Mouse (Mus musculus) natural killer cell, adult 2 months (primary cell): Measurements from ENCODE around the gene Gnaq.
A peak's percentile ranks its signal among the peaks of the same experiment; 100 is the strongest.

Source experiments
- DNase-seq, 2 experiments: peaks; one replicate each; pipeline ENCODE4 v3.0.0; 2022; ENCODE audit warnings: low spot score in 2 of 2

The Gnaq gene

DNA sequence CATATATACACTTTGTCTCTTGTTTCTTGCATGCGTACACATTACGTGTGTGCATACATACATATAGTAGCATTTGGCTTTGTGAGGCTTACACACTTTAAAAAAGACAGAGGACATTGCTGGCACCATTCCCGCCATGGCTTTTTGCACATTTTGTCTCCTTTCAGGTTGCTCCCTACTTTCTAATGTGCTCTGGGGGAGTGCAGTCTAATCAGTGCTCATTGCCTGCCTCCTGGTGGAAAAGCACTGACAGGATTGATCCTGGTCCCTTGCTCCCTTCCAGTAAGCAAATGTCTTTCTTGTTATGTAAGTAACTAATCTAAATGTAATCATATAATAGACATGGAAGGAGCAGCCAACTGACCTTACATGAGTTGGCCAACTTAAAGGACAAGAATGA lies 65.5 kb downstream of the Gnaq start:
- DNase-seq: no peak

DNA sequence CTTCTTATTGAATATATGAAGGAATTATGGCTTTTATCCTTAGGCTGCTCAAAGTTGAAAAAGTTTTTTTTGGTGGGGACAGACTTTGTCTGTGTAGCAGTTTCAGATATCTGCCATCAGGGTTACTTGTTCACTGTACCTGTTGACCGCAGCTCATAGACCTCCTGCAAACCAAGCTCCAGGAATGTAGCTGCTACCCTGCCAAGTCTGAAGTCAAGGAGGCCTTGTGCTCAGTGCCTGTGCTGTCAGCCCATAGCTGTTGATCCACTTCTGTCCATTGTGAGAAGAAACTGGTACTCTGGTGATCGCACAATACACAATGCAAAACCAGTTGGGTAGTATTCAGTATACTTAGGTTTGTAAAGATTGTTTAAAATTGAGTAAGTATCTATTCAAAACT lies 68.7 kb downstream of the Gnaq start:
- DNase-seq: no peak

DNA sequence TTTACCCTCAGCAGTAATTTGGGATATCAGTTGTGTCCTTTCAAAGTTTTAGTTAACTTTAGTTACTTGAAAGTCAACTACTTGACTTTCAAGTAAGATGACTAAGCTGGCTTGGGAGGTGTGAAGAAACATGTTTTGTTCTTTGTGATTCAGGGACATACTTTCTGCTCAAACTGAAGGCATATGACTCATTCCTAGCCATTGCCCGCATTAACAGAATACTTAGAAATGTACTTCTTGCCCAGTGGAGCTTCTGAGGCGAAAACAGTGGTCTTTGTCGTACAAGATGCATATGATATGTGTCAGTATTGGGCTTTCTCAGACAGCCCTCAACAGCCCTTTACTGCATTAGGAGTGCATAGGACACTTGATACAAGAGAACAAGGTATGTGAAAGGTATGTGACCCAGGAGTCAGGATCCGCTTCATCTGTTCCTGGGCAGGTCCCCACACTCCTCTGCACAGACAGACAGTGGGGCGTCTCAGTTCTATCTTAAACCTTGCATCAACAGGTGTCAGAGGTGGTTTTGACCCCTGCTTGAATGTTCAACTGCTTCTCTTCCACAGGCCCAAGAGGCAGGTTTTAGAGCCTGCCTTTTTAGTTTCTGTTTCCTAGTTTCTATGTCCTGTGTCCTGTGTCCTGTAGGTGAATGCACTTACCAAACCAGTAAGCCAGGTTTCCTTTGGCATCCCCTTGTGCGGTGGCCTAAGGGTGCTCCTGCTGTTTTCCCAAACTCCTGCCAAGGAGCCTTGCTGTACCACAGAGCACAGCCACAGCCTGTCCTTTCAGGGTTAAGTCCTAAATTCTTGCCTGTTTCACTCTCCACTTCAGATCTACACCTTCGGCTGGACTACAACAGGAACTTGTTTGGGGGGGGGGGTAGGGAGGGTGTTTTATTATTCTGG lies 72.4 kb downstream of the Gnaq start:
- peak; percentile 14 to 56 for DNase-seq

DNA sequence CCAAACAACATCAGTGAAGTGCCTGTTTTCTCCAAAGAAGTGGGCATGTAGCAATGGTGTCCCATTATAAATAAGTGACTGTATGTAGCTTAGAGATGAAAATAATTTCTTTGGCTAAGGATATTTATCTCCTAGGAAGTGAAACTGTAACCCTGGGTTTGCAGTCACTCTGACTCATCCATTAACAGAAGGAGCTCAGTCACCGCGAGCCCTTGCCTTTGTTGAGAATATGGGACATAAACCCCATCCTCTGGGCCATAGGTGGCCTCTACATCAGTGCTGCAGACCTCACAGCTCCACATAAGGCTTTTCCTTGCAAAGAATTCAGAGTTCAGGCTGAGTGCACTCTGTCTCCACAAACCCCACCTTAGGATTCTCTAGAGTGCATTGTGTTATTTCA lies 77.0 kb downstream of the Gnaq start:
- no peak for DNase-seq

DNA sequence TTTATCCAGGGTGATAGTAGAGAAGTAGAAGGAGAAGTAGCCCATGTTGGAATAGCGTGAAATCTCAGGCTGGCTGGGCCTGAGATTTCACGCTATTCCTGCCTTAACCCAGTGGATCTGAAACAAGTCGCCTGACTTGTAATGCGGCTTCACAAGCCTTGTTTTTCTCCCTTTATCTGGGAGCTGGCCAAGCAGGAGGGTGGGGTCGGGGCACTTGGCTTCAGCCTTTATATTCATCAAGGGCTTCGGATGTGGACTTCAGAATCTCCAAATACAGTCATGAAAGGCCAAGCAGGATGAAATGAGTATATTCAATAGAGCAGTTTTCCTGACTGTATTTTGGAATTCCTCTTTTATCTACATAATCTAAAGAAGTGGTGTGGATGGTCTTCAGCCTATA lies 82.3 kb downstream of the Gnaq start:
- no peak for DNase-seq

DNA sequence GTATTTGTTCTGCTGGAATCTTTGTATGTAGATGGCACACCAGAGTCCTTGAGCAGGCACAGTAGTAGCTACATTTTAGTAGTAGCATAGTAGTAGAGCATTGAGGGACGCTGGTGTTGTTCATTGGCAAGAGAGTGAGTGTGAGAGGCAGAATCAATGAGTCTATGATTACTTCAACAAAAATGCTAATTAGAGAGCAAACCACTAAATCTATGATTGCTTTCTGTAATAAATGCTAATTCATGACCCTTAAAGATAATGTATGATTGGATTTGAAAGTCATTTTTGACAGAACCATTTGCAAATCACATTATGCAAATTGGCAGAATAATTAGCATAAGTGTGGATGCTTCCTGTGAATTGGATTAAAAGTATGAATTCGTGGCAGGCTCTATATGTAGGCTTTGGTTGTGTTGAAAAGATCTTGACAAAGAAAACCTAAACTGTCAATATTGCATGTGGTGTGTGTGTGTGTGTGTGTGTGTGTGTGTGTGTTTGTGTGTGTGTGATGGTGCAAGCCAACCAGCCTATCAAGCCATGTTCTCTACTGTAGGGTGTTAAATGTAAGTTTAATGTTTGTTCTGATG lies 82.9 kb downstream of the Gnaq start:
- no peak for DNase-seq

DNA sequence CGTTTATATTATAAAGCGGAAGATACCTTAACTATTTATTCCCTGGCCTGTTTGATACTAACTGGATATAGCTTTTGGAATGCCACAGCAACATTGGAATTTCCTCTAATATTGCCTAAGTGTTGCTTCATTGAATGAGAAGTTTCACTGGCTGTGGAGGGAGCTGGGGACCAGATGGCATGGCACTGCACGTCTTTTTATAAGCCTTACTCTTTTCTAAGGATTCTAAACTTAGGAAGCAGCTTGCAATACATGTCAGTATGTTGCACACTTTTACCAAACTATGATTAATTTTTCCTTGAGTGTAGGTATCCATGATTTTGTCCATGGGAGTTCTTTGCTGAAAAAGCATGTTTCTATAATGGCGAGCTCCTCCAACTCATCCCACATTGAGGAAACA lies 87.3 kb downstream of the Gnaq start:
- DNase-seq: no peak

DNA sequence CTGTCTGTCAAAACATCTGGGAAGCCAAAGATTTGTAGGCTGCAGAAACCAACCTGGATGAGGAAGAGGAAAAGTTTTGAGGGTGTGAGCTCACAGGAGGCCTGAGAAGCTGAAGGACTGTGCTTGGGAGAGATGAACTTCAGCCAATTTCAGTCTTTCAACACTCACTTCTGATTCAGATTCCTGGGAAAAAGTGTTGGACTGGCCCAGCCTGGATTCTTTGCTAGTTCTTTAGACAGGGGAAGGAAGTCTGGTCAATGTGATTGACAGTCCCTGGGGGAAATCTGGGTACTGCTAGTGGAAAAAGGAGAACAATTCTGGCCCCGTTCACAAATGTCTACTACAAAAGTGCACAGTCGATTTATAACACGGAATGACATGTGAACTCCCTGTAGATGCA lies 89.9 kb downstream of the Gnaq start:
- DNase-seq: no peak

DNA sequence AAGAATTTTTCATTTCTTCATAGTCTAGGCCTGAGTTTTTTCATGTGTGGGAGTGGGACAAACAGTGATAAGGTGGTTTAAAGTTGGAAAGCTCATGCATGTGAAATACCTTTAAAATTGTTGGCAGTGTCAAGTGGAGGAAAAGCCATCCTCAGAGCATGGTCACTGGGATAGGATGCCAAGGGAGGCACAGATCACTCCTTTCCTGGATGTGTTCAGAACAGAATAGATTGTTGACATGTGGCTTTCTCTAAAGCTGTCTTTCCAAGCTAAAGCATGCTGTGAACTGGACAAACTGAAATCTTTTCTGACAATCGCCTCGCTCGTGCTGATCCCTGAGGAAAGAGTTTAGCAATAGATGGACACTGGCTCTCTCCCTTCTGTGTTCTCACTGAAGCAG lies 90.5 kb downstream of the Gnaq start:
- no peak for DNase-seq

DNA sequence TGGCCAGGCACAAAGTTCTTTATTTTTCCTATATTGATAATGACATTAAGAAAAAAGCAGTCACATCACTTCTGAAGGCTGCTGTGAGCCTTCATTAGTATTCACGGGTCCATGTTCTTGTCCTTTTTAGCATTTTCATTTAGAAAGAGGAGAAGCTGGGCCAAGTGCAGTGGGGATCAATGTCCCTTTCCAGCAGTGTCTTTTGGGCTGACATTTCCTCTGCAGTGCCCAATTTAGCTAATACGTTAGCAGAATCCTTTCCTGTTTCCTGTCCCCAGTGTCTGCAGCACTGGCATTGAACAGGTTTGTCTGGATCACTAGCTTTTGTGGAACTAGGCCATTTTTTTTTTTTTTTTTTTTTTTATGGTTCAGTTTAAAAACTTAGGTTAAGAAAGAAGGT lies 92.2 kb downstream of the Gnaq start:
- no peak for DNase-seq

DNA sequence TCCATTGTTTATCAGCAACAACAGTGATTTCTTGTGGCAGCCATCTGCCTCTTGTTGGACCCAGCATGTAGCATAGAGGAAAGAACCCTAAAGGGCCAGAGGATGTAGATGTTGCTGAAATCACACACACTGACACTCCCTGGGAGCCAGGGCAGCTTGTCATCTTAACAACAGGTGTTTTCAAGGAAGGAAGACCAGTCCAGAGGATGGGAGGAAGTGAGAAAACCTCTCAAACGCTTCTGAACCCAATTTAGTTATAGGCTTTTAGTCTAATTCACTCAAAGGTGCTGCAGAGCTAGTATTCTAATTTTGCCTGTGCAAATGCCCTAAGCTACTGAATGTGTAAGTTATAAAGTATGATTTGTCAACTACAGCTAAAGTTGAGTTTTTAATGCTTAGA lies 99.0 kb downstream of the Gnaq start:
- DNase-seq: no peak

DNA sequence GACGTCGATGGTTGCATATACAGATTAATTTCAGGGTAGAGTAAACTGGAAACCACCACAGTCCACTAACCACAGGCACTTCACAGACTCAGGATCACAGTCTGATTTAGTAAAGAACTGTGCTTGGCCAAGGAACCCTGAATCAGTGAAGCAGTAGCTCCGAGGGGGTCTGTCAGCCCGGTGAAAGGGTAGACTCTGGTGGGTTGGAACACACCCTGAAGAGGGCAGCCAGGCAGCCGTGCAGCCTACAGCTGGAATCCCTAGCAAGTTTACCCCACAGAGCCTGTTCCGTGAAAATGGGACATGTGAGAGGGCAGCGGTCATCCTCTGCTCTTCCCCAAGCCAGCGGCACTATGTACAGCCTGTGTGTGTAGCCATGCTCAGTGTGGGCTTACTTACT lies 103.0 kb downstream of the Gnaq start:
- no peak for DNase-seq

DNA sequence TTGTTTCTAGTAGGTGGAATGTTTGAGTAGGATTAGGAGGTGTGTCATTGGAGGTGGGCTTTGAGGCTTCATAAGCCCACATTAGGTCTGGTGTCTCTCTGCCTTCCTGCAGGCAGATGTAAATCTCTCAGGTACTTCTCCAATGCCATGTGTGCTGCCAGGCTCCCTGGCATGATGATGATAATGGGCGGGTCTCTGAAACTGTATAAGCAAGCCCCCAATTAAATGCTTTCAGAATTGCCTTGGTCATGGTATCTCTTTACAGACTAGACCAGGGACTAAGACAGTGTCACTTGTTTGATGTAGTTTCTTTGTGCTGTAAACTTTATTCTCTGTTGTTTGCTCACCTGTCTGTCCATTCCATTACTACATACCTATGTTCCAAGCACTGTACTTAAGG lies 104.4 kb downstream of the Gnaq start:
- no peak for DNase-seq

DNA sequence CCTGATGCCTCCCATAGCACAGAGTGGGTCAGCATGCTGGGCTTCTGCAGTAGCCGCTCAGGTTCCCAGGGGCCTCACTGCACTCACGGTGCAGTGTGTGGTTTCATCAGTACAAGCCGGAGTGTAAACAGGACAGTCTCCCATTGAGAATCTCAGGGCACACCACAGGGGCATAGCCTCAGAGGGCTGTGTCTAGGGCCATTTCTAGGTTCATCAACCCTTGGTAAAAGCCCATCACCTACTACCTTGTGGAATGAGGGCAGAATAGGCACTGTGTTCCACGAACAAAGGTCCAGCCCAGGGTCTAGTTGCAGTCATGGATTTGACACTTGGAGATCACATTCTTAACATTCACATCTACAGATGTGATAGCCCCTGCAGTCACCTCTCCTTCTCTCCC lies 105.4 kb downstream of the Gnaq start:
- DNase-seq: no peak

DNA sequence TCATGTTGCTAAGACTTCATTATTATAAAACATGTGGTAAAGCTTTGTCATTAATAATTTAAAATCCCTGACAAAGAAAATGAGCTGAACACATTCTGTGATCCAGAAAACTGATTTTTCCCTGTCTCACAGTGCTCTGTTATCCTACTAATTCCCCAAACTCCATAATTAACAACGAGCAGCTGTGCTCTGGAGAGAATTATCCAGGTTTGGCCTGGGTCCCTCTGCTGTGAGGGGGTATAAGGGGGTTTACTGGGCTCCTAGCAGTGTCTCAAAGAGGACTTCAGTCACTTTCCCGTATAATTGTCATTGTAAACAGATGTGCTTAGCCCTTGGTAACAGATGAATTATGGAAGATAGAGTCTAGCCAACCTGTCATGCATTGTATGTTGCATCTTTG lies 105.9 kb downstream of the Gnaq start:
- no peak for DNase-seq

DNA sequence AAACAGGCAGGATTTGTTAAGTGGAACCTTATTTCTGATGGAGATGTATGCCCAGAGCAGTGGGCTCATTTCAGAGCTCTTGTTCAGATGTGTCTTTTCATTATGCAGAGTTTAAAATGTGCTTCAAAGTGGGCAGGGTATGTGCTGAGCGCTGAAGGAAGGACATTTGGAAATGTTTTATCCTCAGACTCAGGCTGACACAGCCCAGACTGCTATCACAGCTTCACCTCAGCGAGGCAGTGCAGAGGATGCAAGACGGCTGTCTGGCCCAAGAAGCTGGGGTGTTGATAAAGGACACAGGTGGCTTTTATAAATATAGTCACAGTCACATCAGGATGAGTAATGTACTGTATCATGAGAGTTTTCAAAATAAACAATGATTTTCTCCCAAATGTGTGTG lies 110.1 kb downstream of the Gnaq start:
- no peak for DNase-seq

DNA sequence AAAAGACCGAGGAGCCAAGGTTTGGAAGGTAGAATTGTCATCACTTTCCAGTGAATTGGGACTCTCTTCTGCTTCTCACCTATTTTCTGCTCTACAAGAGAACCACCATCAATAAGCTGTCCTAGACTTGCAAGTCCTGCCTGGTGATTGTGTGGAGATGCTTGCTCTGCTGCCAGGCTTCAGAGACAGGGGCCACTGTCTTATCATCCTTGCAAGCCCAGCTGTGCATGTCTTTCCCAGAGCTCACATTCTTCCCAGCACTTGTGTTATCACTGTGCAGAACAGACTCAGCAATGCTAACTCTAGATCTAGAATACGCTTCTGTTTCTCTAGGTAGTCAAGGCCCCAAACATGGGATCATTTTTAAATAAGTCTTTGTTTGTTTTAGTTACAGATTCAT lies 116.4 kb downstream of the Gnaq start:
- DNase-seq: no peak

DNA sequence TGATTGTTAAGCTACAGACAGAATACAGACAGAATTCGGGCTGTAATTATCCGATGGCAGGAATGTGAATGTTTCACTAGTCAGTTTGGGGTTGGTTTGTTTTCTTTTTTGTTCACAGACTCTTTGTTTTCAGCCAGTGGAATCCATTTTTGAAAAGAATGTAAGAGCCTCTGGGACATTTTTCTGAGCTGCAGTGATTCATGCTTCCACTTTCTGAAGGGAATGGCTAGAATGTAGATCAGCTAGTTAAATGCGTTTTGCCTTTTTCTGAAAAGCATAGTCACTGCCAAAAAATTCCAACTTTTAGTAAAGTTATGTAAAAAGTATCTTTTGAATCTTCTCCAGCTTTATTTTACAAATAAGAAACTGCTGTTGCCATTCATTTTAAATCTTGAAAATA lies 118.3 kb downstream of the Gnaq start:
- no peak for DNase-seq

DNA sequence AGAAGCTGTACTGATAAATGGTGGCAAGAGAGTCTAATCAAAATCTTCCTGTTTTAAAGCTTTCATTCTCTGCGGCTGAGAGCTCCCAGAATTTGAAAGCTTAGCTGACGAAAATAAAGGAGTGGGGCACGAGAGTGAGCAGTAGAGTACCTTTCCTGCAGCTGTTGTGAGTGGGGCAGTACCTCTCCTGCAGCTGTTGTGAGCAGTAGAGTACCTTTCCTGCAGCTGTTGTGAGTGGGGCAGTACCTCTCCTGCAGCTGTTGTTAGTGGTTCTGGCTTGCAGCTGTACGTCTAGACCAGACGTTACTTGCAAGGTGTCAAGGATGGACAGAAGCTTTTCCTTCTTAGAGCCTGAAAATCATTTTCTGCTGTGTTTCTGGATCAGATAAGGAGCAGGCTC lies 119.2 kb downstream of the Gnaq start:
- no peak for DNase-seq

DNA sequence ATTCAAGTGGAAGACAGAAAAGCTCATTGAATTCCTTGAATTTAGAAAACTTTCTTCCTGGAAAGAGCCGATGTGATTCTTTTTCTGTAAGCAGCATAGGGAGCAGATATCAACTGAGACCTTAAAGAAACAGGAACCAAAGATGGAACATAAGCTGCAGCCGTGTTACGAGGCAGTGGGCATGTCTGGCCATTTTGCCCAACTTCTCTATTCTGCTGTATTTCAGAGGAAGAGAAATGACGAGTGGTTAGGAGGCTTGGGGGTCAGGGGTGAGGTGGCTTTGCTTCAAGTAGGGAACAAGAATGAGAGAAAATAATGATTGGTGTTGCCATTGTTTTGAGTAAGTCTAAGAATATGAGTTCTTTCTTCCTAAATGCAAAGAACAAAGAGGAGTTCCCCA lies 120.1 kb downstream of the Gnaq start:
- peak in 1 of 2 experiments; percentile 12 for DNase-seq

DNA sequence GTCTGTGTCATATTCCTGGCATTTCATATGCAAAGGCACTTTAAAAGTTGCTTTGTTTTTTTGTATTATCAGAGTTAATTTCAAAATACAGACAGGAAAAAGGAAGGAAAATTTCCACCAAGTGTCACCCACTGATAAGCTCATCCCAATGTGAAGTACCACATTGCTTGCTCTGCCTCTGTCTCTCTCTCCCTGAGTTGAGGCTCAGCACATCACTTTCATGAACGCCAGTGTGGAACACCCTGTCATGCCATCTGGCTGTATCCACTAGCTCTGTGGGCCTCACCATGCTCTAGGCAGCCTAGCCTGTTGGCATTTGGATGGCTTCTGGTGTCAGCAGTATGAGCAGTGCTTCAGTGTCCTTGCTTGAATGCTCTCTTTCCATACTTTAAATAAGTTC lies 122.2 kb downstream of the Gnaq start:
- no peak for DNase-seq

DNA sequence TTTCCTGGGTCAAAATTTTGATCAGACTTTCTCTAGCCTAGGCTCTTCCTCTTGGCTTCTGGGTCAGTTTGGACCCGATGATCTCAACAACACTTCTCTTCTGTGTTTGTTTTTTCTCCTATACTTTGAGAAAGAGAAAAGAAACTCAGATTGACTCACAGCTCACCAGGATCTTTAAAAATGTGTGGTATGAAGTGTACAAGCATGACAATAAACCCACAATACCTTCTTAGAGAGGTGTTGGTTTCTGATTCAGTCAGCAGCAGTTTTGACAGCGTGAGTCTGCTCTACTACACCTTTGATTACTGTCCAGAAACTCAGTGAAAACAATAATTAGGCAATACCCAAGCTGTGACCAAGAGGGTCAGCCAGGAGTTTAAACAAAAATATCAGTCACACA lies 122.7 kb downstream of the Gnaq start:
- DNase-seq: no peak

DNA sequence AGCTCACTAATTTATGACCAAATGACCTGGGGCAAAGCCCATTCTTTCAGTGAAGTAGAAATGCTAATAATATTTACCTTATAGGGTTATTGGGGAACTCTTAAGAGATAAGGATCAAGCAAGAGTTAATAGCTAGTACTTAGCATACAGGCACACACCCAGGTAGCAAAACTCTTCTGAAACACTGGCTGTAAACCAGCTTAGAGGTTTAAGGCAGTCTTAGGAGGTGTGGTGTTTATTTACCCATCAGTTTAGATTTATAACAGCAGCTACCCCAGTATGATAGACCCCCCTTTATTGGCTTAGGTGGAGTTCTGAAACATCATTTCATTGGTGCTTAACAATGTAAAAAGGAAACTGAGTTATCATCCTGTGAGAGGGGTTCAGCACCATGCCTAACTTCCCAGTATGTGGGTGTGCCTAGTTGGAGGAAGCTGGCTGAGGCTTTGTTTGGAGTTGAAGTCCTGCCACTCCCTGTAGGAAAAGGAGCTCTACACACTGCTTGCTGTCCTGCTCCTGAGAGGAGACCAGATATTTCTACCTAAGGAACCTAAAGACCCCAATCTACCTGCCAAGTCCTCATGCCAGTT lies 126.2 kb downstream of the Gnaq start:
- DNase-seq: no peak
